Mouse (Mus musculus) left cerebral cortex, postnatal 4 days (tissue): Measurements from ENCODE around the gene Neurog1. TPM values are rescaled to one million over a fixed set of nuclear protein-coding genes. Genes with fewer than 3 reads are reported as not detected.

Experiments
- DNase-seq: peaks from one replicate; pipeline ENCODE4 v3.0.0-alpha.2; 2022
- intact Hi-C: fragments of 180-260 bp; cut with DNase I; formaldehyde crosslinking; loops from one replicate; pipeline ENCODE4 v1.15.1; 2025
- total RNA-seq, 2 experiments: library from RNA; stranded (reverse); gene quantifications; 2 replicates each; pipeline ENCODE4 v1.2.3; 2021

The Neurog1 gene
- total RNA-seq, 2 experiments from 2014 or later = not detected

GRCm38 (mm10) chr13:56221995-56222848 lies 29.7 kb downstream of the Neurog1 start:
- intact Hi-C loops = no loop called here
- DNase-seq = peak; percentile 38

DNA sequence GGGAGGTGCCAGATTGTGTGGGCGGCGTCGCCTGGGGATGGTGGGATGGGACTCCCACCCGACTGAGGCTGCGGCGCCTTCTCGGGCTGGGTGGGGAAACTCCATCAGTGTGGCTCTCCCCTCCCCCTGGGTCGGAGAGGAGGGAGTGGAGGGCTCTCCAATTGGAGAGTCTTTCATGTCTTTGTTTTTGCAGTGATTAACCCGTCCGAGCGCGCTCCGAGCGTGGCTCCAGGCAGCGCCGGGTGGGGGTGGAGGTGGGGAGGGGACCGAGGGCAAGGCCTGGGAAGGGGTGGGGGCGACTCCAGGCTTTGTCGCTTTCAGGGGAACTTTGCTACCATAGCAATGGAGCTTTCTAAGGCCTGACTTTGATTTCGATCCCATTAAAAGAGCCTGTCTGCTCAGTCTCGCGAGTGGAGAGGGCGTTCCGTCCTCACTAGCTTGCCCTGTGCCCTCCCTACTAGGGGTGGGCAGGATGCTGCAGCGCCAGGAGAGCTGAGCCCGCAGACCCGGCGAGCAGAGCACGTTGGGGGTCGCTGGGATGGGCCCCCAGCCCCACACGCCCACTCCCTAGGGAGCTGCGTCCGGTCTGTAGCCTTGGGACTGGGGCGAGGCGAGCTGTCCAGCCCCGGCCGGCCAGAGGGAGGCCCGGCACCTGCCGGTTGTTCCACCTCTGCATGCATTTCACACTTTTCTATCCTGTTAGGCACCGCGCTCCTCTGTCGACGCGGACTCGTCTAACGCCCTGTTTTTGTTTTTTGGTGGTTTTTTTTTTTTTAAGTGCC lies 30.6 kb downstream of the Neurog1 start:
- peak; percentile 68 for DNase-seq
- intact Hi-C loops = no loop called here

GRCm38 (mm10) chr13:56219254-56219653 lies 32.7 kb downstream of the Neurog1 start:
- no peak for DNase-seq

DNA sequence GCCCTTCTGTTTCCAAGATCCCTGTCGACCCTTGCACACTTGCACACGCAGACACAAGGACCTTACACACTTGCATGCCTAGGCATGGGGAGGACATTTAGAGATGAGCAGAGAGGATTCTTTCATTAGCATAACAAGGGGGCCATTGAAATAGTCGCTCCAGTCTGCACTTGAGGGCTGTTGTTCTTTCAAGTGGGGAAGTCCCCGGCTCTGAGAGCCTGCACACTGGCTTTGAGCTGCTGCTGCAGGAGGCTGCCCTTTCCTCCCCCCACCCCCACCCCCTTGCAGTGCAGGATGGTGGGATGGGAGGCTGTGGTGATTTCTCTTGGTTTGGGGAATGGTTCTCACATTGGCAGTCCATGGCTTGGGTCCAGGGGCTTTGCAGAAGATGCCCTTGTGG lies 35.9 kb downstream of the Neurog1 start:
- DNase-seq = no peak
- intact Hi-C loops = no loop called here

More at GRCm38 (mm10) chr13:56219254-56219653, 32.7 kb downstream of the Neurog1 start:
- intact Hi-C loops = no loop called here

DNA sequence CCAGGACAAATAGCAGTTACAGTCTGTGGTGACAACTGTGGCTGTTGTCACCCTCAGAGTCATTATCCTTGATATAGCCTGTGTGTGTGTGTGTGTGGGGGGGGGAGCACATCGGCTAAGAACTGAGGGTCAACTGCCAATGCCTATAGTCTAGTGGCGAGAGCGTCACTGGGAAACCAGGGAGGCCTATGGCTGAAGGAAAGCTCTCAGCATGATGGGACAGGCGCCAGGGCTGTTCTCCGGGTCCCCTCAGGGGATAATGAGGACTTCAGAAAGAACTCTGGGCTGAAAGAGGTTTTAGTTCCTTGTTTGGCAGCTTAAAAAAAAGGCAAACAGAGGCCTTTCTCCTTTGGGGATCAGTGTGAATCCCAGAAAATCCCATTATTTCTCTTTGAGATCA lies 37.3 kb downstream of the Neurog1 start:
- DNase-seq = peak; percentile 44
- intact Hi-C loops = no loop called here

- intact Hi-C loops = no loop called here
- DNase-seq = no peak
Observed at GRCm38 (mm10) chr13:56209067-56209411, 42.9 kb downstream of the Neurog1 start.

DNA sequence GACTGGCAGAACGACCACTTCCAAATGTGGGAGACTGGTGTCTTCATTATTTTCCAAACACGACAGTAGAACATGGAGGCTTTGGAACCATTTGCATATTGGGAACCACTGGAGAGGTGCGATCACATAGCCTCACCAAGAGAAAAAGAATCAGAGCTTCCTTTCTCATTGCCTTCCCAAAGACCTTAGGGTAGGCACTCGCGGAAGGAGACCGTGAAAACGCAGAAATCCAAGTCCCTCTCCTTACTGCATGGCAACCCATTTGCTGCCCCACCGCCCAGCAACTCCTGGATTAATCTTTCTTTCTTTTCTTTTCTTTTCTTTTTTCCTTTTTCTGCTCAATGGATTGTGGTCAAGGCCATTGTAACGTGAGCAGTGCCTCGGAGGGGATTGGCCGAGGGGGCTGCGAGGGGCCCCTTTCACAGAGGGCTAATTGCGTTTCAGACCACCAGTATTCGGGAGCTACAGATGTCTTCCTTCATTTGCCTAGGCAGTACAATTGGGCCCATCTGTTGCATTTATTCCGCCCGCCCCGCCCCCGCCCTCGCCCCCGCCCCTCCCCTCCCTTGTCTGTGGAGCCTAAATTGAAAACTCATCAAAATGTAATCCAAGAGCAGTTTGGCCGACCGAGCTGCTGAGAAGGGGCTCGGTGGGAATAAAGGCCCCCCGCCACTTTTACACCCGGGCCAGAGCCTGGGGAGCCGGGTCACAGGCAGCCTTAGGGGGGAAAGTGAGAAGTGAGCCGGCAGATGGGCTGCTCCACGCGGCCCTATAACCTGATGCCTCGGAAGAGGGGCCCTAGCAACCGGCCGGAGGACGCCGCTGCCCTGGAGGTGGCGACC lies 43.5 kb downstream of the Neurog1 start:
- intact Hi-C loops = no loop called here
- no peak for DNase-seq

Other genes with a start within 250 kb of the Neurog1 start
- gene H2afy, start 115.8 kb downstream of the Neurog1 start, total RNA-seq = 100 to 1,000 TPM; 114 to 116 TPM
- gene Tifab, start 73.3 kb downstream of the Neurog1 start, total RNA-seq = under 1 TPM; 0.89 to 0.94 TPM
- gene Cxcl14, start 44.4 kb upstream of the Neurog1 start, total RNA-seq = 10 to 100 TPM; 40.6 to 40.7 TPM
- gene Gm3045, start 174.4 kb upstream of the Neurog1 start, total RNA-seq = not detected
- not detected for gene Slc25a48, start 186.2 kb upstream of the Neurog1 start, total RNA-seq
- not detected for gene Il9, start 230.1 kb upstream of the Neurog1 start, total RNA-seq